Mouse (Mus musculus): ENCODE measurements around the gene Dock2.

Dock2 gene

GRCm38 (mm10) chr11:34401343-34401742 is 382.3 kb downstream of the Dock2 start:
- no peaks in the 10 kb centered on the region for H3K27me3 ChIP-seq (ENCODE audit: control insufficient read depth, insufficient read depth, low read length, poor library complexity, severe bottlenecking)
- no peaks in the 10 kb centered on the region; the same call in none of the 2 replicates for H3K36me3 ChIP-seq (ENCODE audit: control insufficient read depth, insufficient read depth, low read length, poor library complexity, severe bottlenecking)
- no peak for DNase-seq (ENCODE audit: low read depth, low spot score)

- Histone ChIP-seq H3K27me3 (ENCODE audit: control insufficient read depth, insufficient read depth, low read length, poor library complexity, severe bottlenecking) (no peaks in the 10 kb centered on the region), H3K36me3 (ENCODE audit: control insufficient read depth, insufficient read depth, low read length, poor library complexity, severe bottlenecking) (no peaks in the 10 kb centered on the region; the same call in none of the 2 replicates)
- peak; percentile 24 for DNase-seq (ENCODE audit: low read depth, low spot score)
Observed at GRCm38 (mm10) chr11:34398555-34398954, 385.1 kb downstream of the Dock2 start.

- DNase-seq (ENCODE audit: low read depth, low spot score), result no peak
- H3K27me3 ChIP-seq (ENCODE audit: control insufficient read depth, insufficient read depth, low read length, poor library complexity, severe bottlenecking), result no peaks in the 10 kb centered on the region
- H3K36me3 ChIP-seq (ENCODE audit: control insufficient read depth, insufficient read depth, low read length, poor library complexity, severe bottlenecking), result no peaks in the 10 kb centered on the region; the same call in none of the 2 replicates
Observed at GRCm38 (mm10) chr11:34397661-34398060, 386.0 kb downstream of the Dock2 start.

- Histone ChIP-seq H3K36me3 (ENCODE audit: control insufficient read depth, insufficient read depth, low read length, poor library complexity, severe bottlenecking) (no peaks in the 10 kb centered on the region; the same call in none of the 2 replicates), H3K27me3 (ENCODE audit: control insufficient read depth, insufficient read depth, low read length, poor library complexity, severe bottlenecking) (no peaks in the 10 kb centered on the region)
- no peak for DNase-seq (ENCODE audit: low read depth, low spot score)
Observed at GRCm38 (mm10) chr11:34395802-34396201, 387.9 kb downstream of the Dock2 start.

- no peak for DNase-seq (ENCODE audit: low read depth, low spot score)
- no peaks in the 10 kb centered on the region for H3K27me3 ChIP-seq (ENCODE audit: control insufficient read depth, insufficient read depth, low read length, poor library complexity, severe bottlenecking)
- H3K36me3 ChIP-seq (ENCODE audit: control insufficient read depth, insufficient read depth, low read length, poor library complexity, severe bottlenecking), result no peaks in the 10 kb centered on the region; the same call in none of the 2 replicates
Observed at GRCm38 (mm10) chr11:34392105-34392504, 391.6 kb downstream of the Dock2 start.

GRCm38 (mm10) chr11:34389261-34390116 is 394.2 kb downstream of the Dock2 start:
- Histone ChIP-seq H3K27me3 (ENCODE audit: control insufficient read depth, insufficient read depth, low read length, poor library complexity, severe bottlenecking) (no peaks in the 10 kb centered on the region), H3K36me3 (ENCODE audit: control insufficient read depth, insufficient read depth, low read length, poor library complexity, severe bottlenecking) (peaks cover 5% of the 10 kb centered on the region)
- DNase-seq (ENCODE audit: low read depth, low spot score), result peak; percentile 15

GRCm38 (mm10) chr11:34385001-34385688 is 398.5 kb downstream of the Dock2 start:
- Histone ChIP-seq H3K36me3 (ENCODE audit: control insufficient read depth, insufficient read depth, low read length, poor library complexity, severe bottlenecking) (peaks cover 5% of the 10 kb centered on the region; the same call in 1 of the 2 replicates), H3K27me3 (ENCODE audit: control insufficient read depth, insufficient read depth, low read length, poor library complexity, severe bottlenecking) (no peaks in the 10 kb centered on the region)
- no peak for DNase-seq (ENCODE audit: low read depth, low spot score)

GRCm38 (mm10) chr11:34384178-34384577 is 399.5 kb downstream of the Dock2 start:
- Histone ChIP-seq H3K27me3 (ENCODE audit: control insufficient read depth, insufficient read depth, low read length, poor library complexity, severe bottlenecking) (no peaks in the 10 kb centered on the region), H3K36me3 (ENCODE audit: control insufficient read depth, insufficient read depth, low read length, poor library complexity, severe bottlenecking) (peaks cover 5% of the 10 kb centered on the region; the same call in 1 of the 2 replicates)
- no peak for DNase-seq (ENCODE audit: low read depth, low spot score)

- no peak for DNase-seq (ENCODE audit: low read depth, low spot score)
- Histone ChIP-seq H3K27me3 (ENCODE audit: control insufficient read depth, insufficient read depth, low read length, poor library complexity, severe bottlenecking) (no peaks in the 10 kb centered on the region), H3K36me3 (ENCODE audit: control insufficient read depth, insufficient read depth, low read length, poor library complexity, severe bottlenecking) (peaks cover 5% of the 10 kb centered on the region; the same call in 1 of the 2 replicates)
Observed at GRCm38 (mm10) chr11:34383501-34383900, 400.2 kb downstream of the Dock2 start.

- Histone ChIP-seq H3K27me3 (ENCODE audit: control insufficient read depth, insufficient read depth, low read length, poor library complexity, severe bottlenecking) (no peaks in the 10 kb centered on the region), H3K36me3 (ENCODE audit: control insufficient read depth, insufficient read depth, low read length, poor library complexity, severe bottlenecking) (peaks cover 4% of the 10 kb centered on the region; the same call in 1 of the 2 replicates)
- no peak for DNase-seq (ENCODE audit: low read depth, low spot score)
Observed at GRCm38 (mm10) chr11:34377649-34378048, 406.0 kb downstream of the Dock2 start.

- no peak for DNase-seq (ENCODE audit: low read depth, low spot score)
- Histone ChIP-seq H3K36me3 (ENCODE audit: control insufficient read depth, insufficient read depth, low read length, poor library complexity, severe bottlenecking) (peaks cover 4% of the 10 kb centered on the region; the same call in 1 of the 2 replicates), H3K27me3 (ENCODE audit: control insufficient read depth, insufficient read depth, low read length, poor library complexity, severe bottlenecking) (no peaks in the 10 kb centered on the region)
Observed at GRCm38 (mm10) chr11:34375557-34375956, 408.1 kb downstream of the Dock2 start.

GRCm38 (mm10) chr11:34372224-34372623 is 411.5 kb downstream of the Dock2 start:
- Histone ChIP-seq H3K36me3 (ENCODE audit: control insufficient read depth, insufficient read depth, low read length, poor library complexity, severe bottlenecking) (peaks cover 11% of the 10 kb centered on the region), H3K27me3 (ENCODE audit: control insufficient read depth, insufficient read depth, low read length, poor library complexity, severe bottlenecking) (no peaks in the 10 kb centered on the region)
- DNase-seq (ENCODE audit: low read depth, low spot score), result no peak

- no peaks in the 10 kb centered on the region for H3K27me3 ChIP-seq (ENCODE audit: control insufficient read depth, insufficient read depth, low read length, poor library complexity, severe bottlenecking)
- H3K36me3 ChIP-seq (ENCODE audit: control insufficient read depth, insufficient read depth, low read length, poor library complexity, severe bottlenecking), result peaks cover 2% of the 10 kb centered on the region; the same call in 1 of the 2 replicates
- peak; percentile 15 for DNase-seq (ENCODE audit: low read depth, low spot score)
Observed at GRCm38 (mm10) chr11:34356109-34356508, 427.6 kb downstream of the Dock2 start.

- no peak for DNase-seq (ENCODE audit: low read depth, low spot score)
- Histone ChIP-seq H3K36me3 (ENCODE audit: control insufficient read depth, insufficient read depth, low read length, poor library complexity, severe bottlenecking) (peaks cover 2% of the 10 kb centered on the region; the same call in 1 of the 2 replicates), H3K27me3 (ENCODE audit: control insufficient read depth, insufficient read depth, low read length, poor library complexity, severe bottlenecking) (no peaks in the 10 kb centered on the region)
Observed at GRCm38 (mm10) chr11:34355406-34355805, 428.3 kb downstream of the Dock2 start.
